Mouse (Mus musculus): ENCODE measurements around the gene B3galt4. TPM values are rescaled to one million over a fixed set of nuclear protein-coding genes. Genes with fewer than 3 reads are reported as not detected.
A peak's percentile ranks its signal among the peaks of the same experiment; 100 is the strongest.
"Not testable (repeated sequence)": the region's sequence is repeated elsewhere in the genome, so short reads cannot be mapped to it uniquely, and the experiment has no call there.

B3galt4 gene
- polyA plus RNA-seq, 1 experiment from 2014 or later: 3.9 TPM

- no peak overlapping the region for H3K4me3 ChIP-seq
- H3K27ac ChIP-seq: no peak overlapping the region
- 94% methylated on average over 31 of the region's 31 CpGs for WGBS
- H3K4me1 ChIP-seq: peaks cover 31% of the 10 kb centered on the region
- no peak for DNase-seq (ENCODE audit: low spot score)
- no peaks in the 10 kb centered on the region for H3K9me3 ChIP-seq (replicated peaks)
- H3K36me3 ChIP-seq: peaks cover 50% of the 10 kb centered on the region
- no peaks in the 10 kb centered on the region for H3K27me3 ChIP-seq (ENCODE audit: low read depth, poor library complexity, severe bottlenecking)
These were observed 40.1 kb downstream of the B3galt4 start for GRCm38 (mm10) chr17:33911052-33911812.

- Histone ChIP-seq H3K27me3 (ENCODE audit: low read depth, poor library complexity, severe bottlenecking) (no peaks in the 10 kb centered on the region), H3K4me3 (peak overlapping the region; percentile 87), H3K4me1 (peaks cover 31% of the 10 kb centered on the region), H3K27ac (peak overlapping the region; percentile 92; the same call in 1 of the 2 replicates), H3K36me3 (peaks cover 50% of the 10 kb centered on the region), H3K9me3 (replicated peaks) (no peaks in the 10 kb centered on the region)
- WGBS: 56% methylated on average over 11 of the region's 11 CpGs
- DNase-seq (ENCODE audit: low spot score): no peak
These were observed 40.8 kb downstream of the B3galt4 start for GRCm38 (mm10) chr17:33910346-33911051.

GRCm38 (mm10) chr17:33909869-33910250, 41.4 kb downstream of the B3galt4 start:
- Histone ChIP-seq H3K9me3 (replicated peaks) (no peaks in the 10 kb centered on the region), H3K27me3 (ENCODE audit: low read depth, poor library complexity, severe bottlenecking) (no peaks in the 10 kb centered on the region), H3K4me1 (peaks cover 29% of the 10 kb centered on the region), H3K27ac (peak overlapping the region; percentile 92), H3K36me3 (peaks cover 46% of the 10 kb centered on the region), H3K4me3 (peak overlapping the region; percentile 87)
- peak; percentile 50 for DNase-seq (ENCODE audit: low spot score)
- under 1% methylated on average over 14 of the region's 14 CpGs for WGBS

- peak within 1 kb of the TSS; percentile 92 for H3K27ac ChIP-seq
- no peaks in the 10 kb centered on the region for H3K27me3 ChIP-seq (ENCODE audit: low read depth, poor library complexity, severe bottlenecking)
- H3K9me3 ChIP-seq (replicated peaks): no peaks in the 10 kb centered on the region
- peak; percentile 99 for DNase-seq (ENCODE audit: low spot score)
- peaks cover 40% of the 10 kb centered on the region for H3K36me3 ChIP-seq
- under 1% methylated on average over 68 of the region's 68 CpGs for WGBS
- H3K4me3 ChIP-seq: peak within 1 kb of the TSS; percentile 87
- H3K4me1 ChIP-seq: peaks cover 28% of the 10 kb centered on the region
These were observed 42.0 kb downstream of the B3galt4 start, which contains the start of gene Daxx for GRCm38 (mm10) chr17:33909077-33909868. TSS of gene Daxx (plus strand) at chr17:33909414.

- DNase-seq (ENCODE audit: low spot score): no peak
- H3K36me3 ChIP-seq: peaks cover 32% of the 10 kb centered on the region
- H3K27ac ChIP-seq: peak overlapping the region; percentile 92
- peak overlapping the region; percentile 87 for H3K4me3 ChIP-seq
- under 1% methylated on average over 44 of the region's 44 CpGs for WGBS
- H3K27me3 ChIP-seq (ENCODE audit: low read depth, poor library complexity, severe bottlenecking): no peaks in the 10 kb centered on the region
- H3K4me1 ChIP-seq: peaks cover 28% of the 10 kb centered on the region
- H3K9me3 ChIP-seq (replicated peaks): no peaks in the 10 kb centered on the region
These were observed 42.8 kb downstream of the B3galt4 start for GRCm38 (mm10) chr17:33908331-33909076.

GRCm38 (mm10) chr17:33904835-33905234, 46.5 kb downstream of the B3galt4 start, which contains the start of gene Platr17:
TSS of gene Platr17 (plus strand) at chr17:33905135.
- H3K27me3 ChIP-seq (ENCODE audit: low read depth, poor library complexity, severe bottlenecking); H3K4me3 ChIP-seq; H3K27ac ChIP-seq; H3K9me3 ChIP-seq (replicated peaks); DNase-seq (ENCODE audit: low spot score); H3K36me3 ChIP-seq: not testable (repeated sequence)
- peaks cover 15% of the 10 kb centered on the region for H3K4me1 ChIP-seq
- WGBS: 35% methylated on average over 3 of the region's 4 CpGs

GRCm38 (mm10) chr17:33903911-33904651, 47.2 kb downstream of the B3galt4 start:
- H3K9me3 ChIP-seq (replicated peaks); H3K27ac ChIP-seq; H3K4me3 ChIP-seq; H3K36me3 ChIP-seq; H3K27me3 ChIP-seq (ENCODE audit: low read depth, poor library complexity, severe bottlenecking); DNase-seq (ENCODE audit: low spot score): not testable (repeated sequence)
- 76% methylated on average over 6 of the region's 6 CpGs for WGBS
- peaks cover 15% of the 10 kb centered on the region for H3K4me1 ChIP-seq

GRCm38 (mm10) chr17:33902491-33902890, 48.8 kb downstream of the B3galt4 start:
- Histone ChIP-seq H3K4me1 (0 out of 2 replicates have a peak, but pooled peaks cover 4% of the 10 kb centered on the region), H3K9me3 (replicated peaks) (no peaks in the 10 kb centered on the region), H3K27me3 (ENCODE audit: low read depth, poor library complexity, severe bottlenecking) (no peaks in the 10 kb centered on the region), H3K4me3 (no peak overlapping the region), H3K27ac (no peak overlapping the region), H3K36me3 (no peaks in the 10 kb centered on the region)
- DNase-seq (ENCODE audit: low spot score): no peak
- WGBS: 86% methylated on average over 7 of the region's 7 CpGs

- Histone ChIP-seq H3K4me3 (no peak overlapping the region), H3K36me3 (no peaks in the 10 kb centered on the region), H3K4me1 (0 out of 2 replicates have a peak, but pooled peaks cover 4% of the 10 kb centered on the region), H3K27me3 (ENCODE audit: low read depth, poor library complexity, severe bottlenecking) (no peaks in the 10 kb centered on the region), H3K9me3 (replicated peaks) (no peaks in the 10 kb centered on the region), H3K27ac (no peak overlapping the region)
- WGBS: 41% methylated on average over 4 of the region's 4 CpGs
- DNase-seq (ENCODE audit: low spot score): no peak
These were observed 49.2 kb downstream of the B3galt4 start for GRCm38 (mm10) chr17:33902079-33902478.

GRCm38 (mm10) chr17:33901653-33902052, 49.6 kb downstream of the B3galt4 start:
- H3K4me3 ChIP-seq: no peak overlapping the region
- H3K36me3 ChIP-seq: no peaks in the 10 kb centered on the region
- DNase-seq (ENCODE audit: low spot score): no peak
- H3K27me3 ChIP-seq (ENCODE audit: low read depth, poor library complexity, severe bottlenecking): no peaks in the 10 kb centered on the region
- H3K9me3 ChIP-seq (replicated peaks): no peaks in the 10 kb centered on the region
- 74% methylated on average over 4 of the region's 4 CpGs for WGBS
- H3K27ac ChIP-seq: no peak overlapping the region
- H3K4me1 ChIP-seq: 0 out of 2 replicates have a peak, but pooled peaks cover 4% of the 10 kb centered on the region

GRCm38 (mm10) chr17:33900989-33901314, 50.3 kb downstream of the B3galt4 start:
- H3K9me3 ChIP-seq (replicated peaks): no peaks in the 10 kb centered on the region
- H3K4me1 ChIP-seq: 0 out of 2 replicates have a peak, but pooled peaks cover 4% of the 10 kb centered on the region
- H3K4me3 ChIP-seq: no peak overlapping the region
- no peaks in the 10 kb centered on the region for H3K36me3 ChIP-seq
- WGBS: 90% methylated on average over 4 of the region's 4 CpGs
- DNase-seq (ENCODE audit: low spot score): no peak
- no peaks in the 10 kb centered on the region for H3K27me3 ChIP-seq (ENCODE audit: low read depth, poor library complexity, severe bottlenecking)
- no peak overlapping the region for H3K27ac ChIP-seq
